Mouse (Mus musculus) ES-E14 (cell line): Measurements from ENCODE around the gene Mphosph10.

Experiments used
- CHD2 ChIP-seq: IDR thresholded peaks from 2 replicates; pipeline ENCODE4 v1.6.1; 2014; ENCODE audit warnings: mild to moderate bottlenecking, low read depth, low read length, inconsistent platforms
- ZC3H11A ChIP-seq: IDR thresholded peaks from 2 replicates; pipeline ENCODE4 v1.6.1; 2012; ENCODE audit warnings: low read depth, mild to moderate bottlenecking, inconsistent platforms, low read length, borderline replicate concordance
- ZNF384 ChIP-seq: IDR thresholded peaks from 2 replicates; pipeline ENCODE4 v1.6.1; 2012; ENCODE audit warnings: low read depth, low read length, inconsistent platforms

DNA sequence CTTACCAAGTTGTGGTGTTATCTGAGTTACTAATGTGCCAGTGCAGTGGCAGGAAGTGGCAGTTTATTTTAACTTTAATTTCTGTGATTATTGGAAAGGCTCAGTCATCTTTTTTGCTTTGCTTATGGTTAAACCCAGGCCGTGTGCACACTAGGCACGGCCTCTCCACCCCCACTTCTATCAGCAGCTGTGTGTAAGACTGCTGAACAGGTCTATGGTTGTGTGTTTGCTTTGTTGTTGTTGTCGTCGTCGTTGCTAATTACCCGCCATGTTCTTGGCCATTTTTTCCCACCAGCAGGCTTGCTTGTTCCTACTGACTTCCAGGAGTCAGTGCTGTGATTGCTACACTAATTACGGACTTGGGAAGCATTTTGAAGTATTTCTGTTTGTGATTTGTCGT, 48.5 kb upstream of the Mphosph10 start:
- TF ChIP-seq ZNF384 (no peak), ZC3H11A (no peak), CHD2 (no peak)
